Mouse (Mus musculus) stomach, postnatal 0 days (tissue): Measurements from ENCODE around the gene 1700061G19Rik.

Source experiments
- CTCF ChIP-seq: IDR thresholded peaks from 2 replicates; pipeline ENCODE4 v1.5.1; 2016; ENCODE audit warnings: antibody characterized with exemption, low read depth, mild to moderate bottlenecking, moderate library complexity
- EP300 ChIP-seq: optimal IDR thresholded peaks from 2 replicates; pipeline ENCODE3; 2016; ENCODE audit warnings: antibody characterized with exemption

GRCm38 (mm10) chr17:56843678-56844077 lies 31.6 kb upstream of the 1700061G19Rik start:
- no peak for TF ChIP-seq EP300
- TF ChIP-seq CTCF, result no peak
